Mouse (Mus musculus): Measurements from ENCODE around the gene Rassf3.

DNA sequence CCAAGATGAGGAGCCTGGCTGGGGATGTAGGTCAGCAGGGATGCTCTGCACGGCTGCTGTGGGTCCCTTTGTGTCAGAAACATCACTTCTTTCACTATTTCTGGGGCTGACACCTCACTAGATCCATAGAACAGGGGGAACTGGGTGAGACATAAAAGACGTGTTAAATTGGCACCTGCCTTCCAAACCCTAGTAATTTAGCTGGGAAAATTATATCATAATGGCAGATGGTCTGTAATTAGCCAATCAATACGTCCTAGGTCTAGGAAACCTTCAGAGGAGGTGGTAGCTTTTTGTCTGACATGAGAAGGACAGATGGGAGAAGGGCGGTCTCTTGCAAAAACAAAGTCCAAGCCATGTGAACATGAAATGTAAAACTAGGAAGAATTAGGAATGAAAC, 11.6 kb upstream of the Rassf3 start:
- no peak for TF ChIP-seq HCFC1 (IDR thresholded peaks at IDR 0.05; ENCODE audit: borderline replicate concordance, insufficient read depth, low read length)
- no peak for TF ChIP-seq ZNF384 (IDR thresholded peaks at IDR 0.05; ENCODE audit: low read depth, low read length)
- TF ChIP-seq ZC3H11A (IDR thresholded peaks at IDR 0.05; ENCODE audit: borderline replicate concordance, low read depth, low read length): no peak
